Mouse (Mus musculus): ENCODE data around the gene Irf1.

- TF ChIP-seq CTCF (IDR thresholded peaks at IDR 0.05; ENCODE audit: extremely low read depth, insufficient read depth, low read length) (no peak), POLR2A (IDR thresholded peaks at IDR 0.05; ENCODE audit: extremely low read depth, insufficient read depth, low read length) (no peak)
Measured at GRCm38 (mm10) chr11:53797386-53797920, 27.6 kb downstream of the Irf1 start.

Data from cortical plate, adult 2 months (tissue).